Mouse (Mus musculus) naive thymus-derived CD4-positive, alpha-beta T cell, adult 2 months (primary cell): ENCODE data around the gene Npepps.

Experiments
- DNase-seq: peaks from one replicate; pipeline ENCODE4 v3.0.0-alpha.2; 2011; ENCODE audit warnings: low read depth

Npepps gene

GRCm38 (mm10) chr11:97185704-97186614 lies 94.5 kb downstream of the Npepps start:
- no peak for DNase-seq

- DNase-seq, result no peak
Observed at GRCm38 (mm10) chr11:97184875-97185274, 95.6 kb downstream of the Npepps start.

- no peak for DNase-seq
Observed at GRCm38 (mm10) chr11:97182446-97182845, 98.0 kb downstream of the Npepps start.

GRCm38 (mm10) chr11:97181061-97181460 lies 99.4 kb downstream of the Npepps start:
- DNase-seq, result no peak

GRCm38 (mm10) chr11:97178198-97178597 lies 102.2 kb downstream of the Npepps start:
- DNase-seq, result no peak

DNA sequence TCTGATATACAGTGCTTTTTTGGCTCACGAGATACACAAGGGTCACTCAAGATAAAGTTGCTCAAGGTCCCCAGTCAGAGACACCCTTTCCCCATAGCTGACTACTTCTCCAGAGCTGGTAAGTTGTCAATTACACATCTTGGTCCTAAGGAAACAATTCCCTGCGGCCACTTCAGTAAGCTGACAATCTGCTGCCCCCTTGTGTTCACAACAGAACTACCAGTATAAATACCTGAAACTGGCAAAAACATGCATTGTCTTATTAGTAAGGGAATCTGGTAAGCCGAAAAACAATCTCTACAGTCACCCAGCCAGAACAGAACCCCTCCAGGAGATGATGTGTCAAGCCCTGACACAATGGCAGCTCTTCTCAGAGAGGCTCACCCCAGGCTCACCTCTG lies 103.6 kb downstream of the Npepps start:
- peak; percentile 67 for DNase-seq

- DNase-seq, result no peak
Observed at GRCm38 (mm10) chr11:97175499-97175898, 104.9 kb downstream of the Npepps start.

DNA sequence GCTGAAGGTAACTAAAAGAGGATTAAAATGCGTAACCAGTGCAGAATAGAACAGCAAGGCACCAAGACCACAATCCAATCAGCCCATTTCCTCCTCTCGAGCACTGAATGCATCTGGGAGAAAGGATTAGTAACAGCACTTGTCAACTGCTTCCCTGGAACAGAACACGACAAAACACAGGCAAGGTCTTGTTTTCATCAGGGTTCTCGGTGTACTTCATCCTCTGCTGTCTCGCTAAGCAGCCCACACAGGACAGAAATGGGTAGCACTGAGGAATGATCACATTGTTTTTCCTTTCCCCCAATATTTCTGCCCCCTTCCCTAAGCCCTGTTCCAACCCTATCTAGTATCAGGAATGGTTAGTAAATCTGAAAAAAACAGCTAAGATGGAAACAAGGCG lies 120.1 kb downstream of the Npepps start:
- DNase-seq, result no peak

- no peak for DNase-seq
Observed at GRCm38 (mm10) chr11:97156999-97157398, 123.4 kb downstream of the Npepps start.
